Mouse (Mus musculus) ES-Bruce4 (cell line): ENCODE measurements around the gene Rab11fip3.

Source experiments
- CTCF ChIP-seq: IDR thresholded peaks from one replicate; pipeline ENCODE4 v1.8.1; 2011; ENCODE audit warnings: low read depth, low read length
- EP300 ChIP-seq: IDR thresholded peaks from 2 replicates; pipeline ENCODE4 v1.6.1; 2011; ENCODE audit warnings: low read depth, low read length; ENCODE audit not compliant: insufficient read depth
- POLR2A ChIP-seq: IDR thresholded peaks from one replicate; pipeline ENCODE4 v1.8.1; 2011; ENCODE audit warnings: low read length; ENCODE audit not compliant: insufficient read depth

DNA sequence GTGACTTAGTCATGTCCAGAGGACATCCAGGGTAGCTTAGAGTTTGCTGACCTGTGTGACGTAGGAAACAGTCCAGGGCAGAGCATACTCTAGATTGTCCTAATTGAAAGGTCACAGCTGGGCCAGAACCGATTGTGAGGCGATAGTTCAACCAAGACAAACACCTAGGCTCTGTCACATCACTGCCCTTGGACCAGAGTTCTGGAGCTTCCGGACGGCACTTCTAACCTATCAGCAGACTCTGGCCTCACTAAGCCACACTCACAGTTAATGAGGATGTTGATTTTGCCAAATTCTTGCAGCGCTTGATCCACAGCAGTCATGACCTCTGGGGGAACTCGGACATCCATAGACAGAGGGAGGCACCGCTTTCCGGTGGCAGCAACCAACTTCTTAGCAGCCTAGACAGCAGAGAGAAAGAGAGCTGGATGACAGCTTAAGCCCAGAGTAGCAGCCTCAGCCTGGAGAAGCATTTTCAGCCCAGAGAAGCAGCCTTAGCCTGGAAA is 17.8 kb upstream of the Rab11fip3 start:
- TF ChIP-seq CTCF (no peak), POLR2A (no peak), EP300 (no peak)
